Mouse (Mus musculus) cerebellum, postnatal 10 days (tissue): Measurements from ENCODE around the gene Cyb5r3.

ENCODE experiments used
- DNase-seq, 2 experiments: peaks; one replicate each; pipeline ENCODE4 v3.0.0; 2021; ENCODE audit warnings: mixed read lengths in 2 of 2

Gene Cyb5r3

GRCm38 (mm10) chr15:83168875-83169771 is 3.3 kb downstream of the Cyb5r3 start:
- DNase-seq, result peak; percentile 56 to 57

- no peak for DNase-seq
Observed at GRCm38 (mm10) chr15:83168311-83168710, 4.1 kb downstream of the Cyb5r3 start.

- no peak for DNase-seq
Observed at GRCm38 (mm10) chr15:83167550-83168065, 4.8 kb downstream of the Cyb5r3 start.

GRCm38 (mm10) chr15:83167126-83167525 is 5.3 kb downstream of the Cyb5r3 start:
- peak in 1 of 2 experiments; percentile 1 for DNase-seq

GRCm38 (mm10) chr15:83166642-83167041 is 5.8 kb downstream of the Cyb5r3 start:
- peak in 1 of 2 experiments; percentile 37 for DNase-seq

GRCm38 (mm10) chr15:83165526-83166315 is 6.7 kb downstream of the Cyb5r3 start:
- peak in 1 of 2 experiments; percentile 1 for DNase-seq

GRCm38 (mm10) chr15:83164971-83165471 is 7.4 kb downstream of the Cyb5r3 start:
- DNase-seq, result no peak

- no peak for DNase-seq
Observed at GRCm38 (mm10) chr15:83162818-83163485, 9.4 kb downstream of the Cyb5r3 start.

- no peak for DNase-seq
Observed at GRCm38 (mm10) chr15:83162001-83162400, 10.4 kb downstream of the Cyb5r3 start.

- DNase-seq, result no peak
Observed at GRCm38 (mm10) chr15:83161062-83161748, 11.2 kb downstream of the Cyb5r3 start.

- no peak for DNase-seq
Observed at GRCm38 (mm10) chr15:83160561-83160960, 11.8 kb downstream of the Cyb5r3 start.

- DNase-seq, result no peak
Observed at GRCm38 (mm10) chr15:83159823-83160222, 12.6 kb downstream of the Cyb5r3 start.

- no peak for DNase-seq
Observed at GRCm38 (mm10) chr15:83158587-83159160, 13.7 kb downstream of the Cyb5r3 start.

- no peak for DNase-seq
Observed at GRCm38 (mm10) chr15:83157667-83158064, 14.7 kb downstream of the Cyb5r3 start.

GRCm38 (mm10) chr15:83156929-83157666 is 15.3 kb downstream of the Cyb5r3 start:
- peak; percentile 68 to 69 for DNase-seq

GRCm38 (mm10) chr15:83155672-83156419 is 16.5 kb downstream of the Cyb5r3 start:
- no peak for DNase-seq

- peak in 1 of 2 experiments; percentile 35 for DNase-seq
Observed at GRCm38 (mm10) chr15:83154309-83154708, 18.1 kb downstream of the Cyb5r3 start.

- no peak for DNase-seq
Observed at GRCm38 (mm10) chr15:83150694-83151093, 21.7 kb downstream of the Cyb5r3 start.

GRCm38 (mm10) chr15:83150073-83150442 is 22.3 kb downstream of the Cyb5r3 start:
- DNase-seq, result no peak
